Mouse (Mus musculus) midbrain, embryonic 11.5 days (tissue): ENCODE measurements around the gene Gm20594. TPM values are rescaled to one million over a fixed set of nuclear protein-coding genes. Genes with fewer than 3 reads are reported as not detected.

ENCODE experiments used
- ATAC-seq: fragments of 200-750 bp; cut with Nextera tagmentation; 2 replicates; pipeline ENCODE4 v1.8.0; 2017; ENCODE audit warnings: moderate TSS enrichment, moderate library complexity; ENCODE audit not compliant: low FRiP score
- DNase-seq: peaks from one replicate; pipeline ENCODE4 v3.0.0; 2015; ENCODE audit warnings: low spot score; ENCODE audit errors: missing footprints
- H3K27ac ChIP-seq: fragments of 300-500 bp; sonication (generic); 2 replicates; pipeline ENCODE4 v1.5.1; 2014; ENCODE audit warnings: low read depth, low read length
- H3K27me3 ChIP-seq: fragments of 300-500 bp; sonication (generic); 2 replicates; pipeline ENCODE4 v1.6.1; 2014; ENCODE audit warnings: mild to moderate bottlenecking, low read length, moderate library complexity, mixed read lengths; ENCODE audit not compliant: control insufficient read depth, insufficient read depth
- H3K36me3 ChIP-seq: fragments of 300-500 bp; sonication (generic); 2 replicates; pipeline ENCODE4 v1.6.1; 2014; ENCODE audit warnings: mild to moderate bottlenecking, low read length, moderate library complexity, mixed read lengths; ENCODE audit not compliant: control insufficient read depth, insufficient read depth
- H3K4me1 ChIP-seq: fragments of 300-500 bp; sonication (generic); 2 replicates; pipeline ENCODE4 v1.6.1; 2014; ENCODE audit warnings: low read length; ENCODE audit not compliant: control insufficient read depth, insufficient read depth
- H3K4me2 ChIP-seq: fragments of 300-500 bp; sonication (generic); 2 replicates; pipeline ENCODE4 v1.6.1; 2014; ENCODE audit warnings: mild to moderate bottlenecking, moderate library complexity
- H3K4me3 ChIP-seq: fragments of 300-500 bp; sonication (generic); 2 replicates; pipeline ENCODE4 v1.5.1; 2014; ENCODE audit warnings: low read depth, low read length
- H3K9ac ChIP-seq: fragments of 300-500 bp; sonication (generic); 2 replicates; pipeline ENCODE4 v1.6.1; 2014; ENCODE audit warnings: low read length
- H3K9me3 ChIP-seq: fragments of 300-500 bp; sonication (generic); 2 replicates; pipeline ENCODE4 v1.6.1; 2016; ENCODE audit warnings: low read length; ENCODE audit not compliant: control insufficient read depth
- WGBS: fragments of 180-500 bp; shearing (Covaris S2); extraction: QIAGEN DNeasy Blood & Tissue Kit; methylation state at CpG from one replicate; pipeline ENCODE4 v1.1.7; 2014; 5-methylcytosine and 5-hydroxymethylcytosine counted together
- polyA plus RNA-seq: library from polyadenylated mRNA; unstranded; fragments of >200 nt; fragmentation: Nextera tagmentation; extraction: Ambion mirVana; gene quantifications from 2 replicates; pipeline ENCODE4 v1.2.1, GENCODE M21; 2014

Gene Gm20594
- polyA plus RNA-seq, result not detected in 2 replicates

DNA sequence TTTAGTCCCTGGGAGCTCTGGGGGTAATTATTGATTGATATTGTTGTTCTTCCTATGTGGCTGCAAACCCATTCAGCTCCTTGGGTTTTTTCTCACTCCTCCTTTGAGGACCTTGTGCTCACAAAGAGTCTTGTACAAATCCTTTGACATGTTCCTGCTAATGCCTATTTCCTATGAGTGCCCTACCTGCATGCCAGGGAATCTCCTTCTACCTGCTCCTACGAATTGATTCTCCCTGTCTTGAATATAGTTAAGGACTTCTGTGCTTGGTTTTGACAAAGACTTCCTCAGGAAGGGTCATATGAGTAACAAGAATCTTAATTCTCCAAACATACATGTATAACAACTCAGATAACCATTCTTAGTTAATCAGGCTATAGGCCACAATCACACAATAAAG lies at the start of gene Gm20594:
Gene Gm20594, plus strand, starts transcription at position 301 of the 400 bp plus-strand sequence.
- no peaks in the 10 kb centered on the region for H3K36me3 ChIP-seq
- H3K4me3 ChIP-seq, result no peak within 1 kb of the TSS
- no peaks in the 10 kb centered on the region for H3K4me1 ChIP-seq
- H3K9ac ChIP-seq, result no peak within 1 kb of the TSS
- no peaks in the 10 kb centered on the region for H3K9me3 ChIP-seq
- no peak for DNase-seq
- 68% methylated on average over 1 of the region's 1 CpGs for WGBS
- no peak for ATAC-seq
- H3K27me3 ChIP-seq, result no peaks in the 10 kb centered on the region
- no peak within 1 kb of the TSS for H3K27ac ChIP-seq
- no peak within 1 kb of the TSS for H3K4me2 ChIP-seq

DNA sequence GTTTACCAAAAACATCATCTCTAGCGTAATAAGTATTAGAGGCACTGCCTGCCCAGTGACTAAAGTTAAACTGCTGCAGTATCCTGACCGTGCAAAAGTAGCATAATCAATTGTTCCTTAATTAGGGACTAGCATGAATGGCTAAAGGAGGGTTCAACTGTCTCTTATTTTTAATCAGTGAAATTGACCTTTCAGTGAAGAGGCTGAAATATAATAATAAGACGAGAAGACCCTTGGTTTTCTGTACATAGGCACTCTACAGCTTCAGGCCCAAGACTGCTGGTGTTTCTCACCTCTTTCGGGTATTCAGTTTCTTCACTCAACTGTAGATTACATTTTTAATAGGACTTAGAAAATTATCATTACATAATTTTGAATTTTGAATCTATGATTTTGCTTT lies 398 bp downstream of the Gm20594 start:
- Histone ChIP-seq H3K4me3 (no peak overlapping the region), H3K36me3 (no peaks in the 10 kb centered on the region), H3K4me2 (no peak overlapping the region), H3K9ac (no peak overlapping the region), H3K27ac (no peak overlapping the region), H3K9me3 (no peaks in the 10 kb centered on the region), H3K4me1 (no peaks in the 10 kb centered on the region), H3K27me3 (no peaks in the 10 kb centered on the region)
- WGBS, result 91% methylated on average over 4 of the region's 4 CpGs
- no peak for DNase-seq
- ATAC-seq, result peak; percentile 82

DNA sequence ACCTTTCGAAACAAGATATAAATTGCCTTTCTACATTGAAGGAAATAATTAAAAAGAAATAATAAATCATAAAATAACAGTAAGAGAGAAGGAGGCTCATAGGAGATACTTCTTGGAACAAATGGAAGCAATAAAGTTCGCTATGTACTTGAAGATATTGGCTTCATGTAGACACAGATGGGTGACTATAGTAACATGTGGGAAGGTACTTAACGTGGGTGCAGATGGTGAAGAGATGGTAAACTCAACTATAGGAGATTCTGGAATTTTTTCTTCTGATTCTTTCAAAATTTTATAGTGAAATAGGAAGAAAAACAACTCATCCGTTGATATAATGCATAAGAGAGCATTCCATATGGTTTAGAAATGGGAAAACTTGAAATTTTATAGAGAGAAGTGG lies 16.1 kb downstream of the Gm20594 start:
- Histone ChIP-seq H3K9me3 (no peaks in the 10 kb centered on the region; the same call in 1 of the 2 replicates), H3K4me1 (no peaks in the 10 kb centered on the region), H3K4me2 (no peak overlapping the region), H3K27ac (no peak overlapping the region), H3K36me3 (no peaks in the 10 kb centered on the region), H3K9ac (no peak overlapping the region), H3K4me3 (no peak overlapping the region), H3K27me3 (no peaks in the 10 kb centered on the region)
- 89% methylated on average over 4 of the region's 4 CpGs for WGBS
- no peak for DNase-seq
- no peak for ATAC-seq

DNA sequence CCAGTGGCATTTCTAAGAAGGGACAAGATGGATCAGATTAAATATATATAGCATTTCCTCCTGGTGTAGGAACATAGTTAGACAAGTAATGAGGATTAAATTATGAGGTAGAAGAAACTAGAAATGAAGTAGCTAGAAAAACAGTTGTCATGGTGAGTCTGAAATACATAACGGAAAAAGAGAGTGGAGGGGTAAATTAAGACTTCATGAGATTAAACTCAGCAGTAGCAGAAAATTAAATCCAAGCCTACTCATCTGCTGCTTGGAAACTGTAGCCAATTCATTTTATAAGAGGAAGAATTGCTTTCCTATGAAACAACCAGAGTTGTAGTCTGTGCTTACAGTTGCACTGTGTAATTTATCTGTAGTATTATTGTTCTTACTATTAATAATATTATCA lies 29.1 kb downstream of the Gm20594 start:
- Histone ChIP-seq H3K9me3 (no peaks in the 10 kb centered on the region), H3K4me3 (no peak overlapping the region), H3K9ac (no peak overlapping the region), H3K4me2 (no peak overlapping the region), H3K4me1 (no peaks in the 10 kb centered on the region), H3K36me3 (no peaks in the 10 kb centered on the region), H3K27me3 (no peaks in the 10 kb centered on the region), H3K27ac (no peak overlapping the region)
- no peak for DNase-seq
- 95% methylated on average over 1 of the region's 1 CpGs for whole genome bisulfite sequencing
- ATAC-seq, result no peak

Other genes with a start within 250 kb of the Gm20594 start
- gene Lrrtm4, start 201.0 kb downstream of the Gm20594 start, polyA plus RNA-seq, result 4.1 and 4.4 TPM in 2 replicates